ENCODE assay signal across 9 mouse cellular contexts in genomic region chr5:28451053-28451638, GRCm38 (mm10). TPM values are rescaled to one million over a fixed set of nuclear protein-coding genes. Genes with fewer than 3 reads are reported as not detected.
A peak's percentile ranks its signal among the peaks of the same experiment; 100 is the strongest.
DNase-seq lines count a peak whose midpoint lies in the region; ATAC-seq and TF ChIP-seq lines count a peak whose summit lies in the region.
"Had no signal": no experiment of that assay in that cellular context is flagged by ENCODE, and none has a peak within 500 bp of the region (broad histone marks: within the 10 kb centered on the region; RNA-seq: fewer than 3 reads in every experiment).

No protein-coding gene starts in this region.

- H3K9me3 ChIP-seq in forebrain, embryonic 11.5 days (ENCODE audit: control insufficient read depth, low read length), result no peaks in the 10 kb centered on the region
- H3K9me3 ChIP-seq in lung, embryonic 14.5 days (ENCODE audit: low read depth, low read length), result no peaks in the 10 kb centered on the region
- H3K9me3 ChIP-seq: heart, embryonic 13.5 days had no signal

- DNase-seq in ES-CJ7 (ENCODE audit: low read depth, low spot score), result peak; percentile 71
- peak; percentile 39 for DNase-seq in c-Kit-positive CD71-positive TER-119-negative erythroid progenitor cells, embryonic 14.5 days (ENCODE audit: low read depth)
- peak; percentile 92 for DNase-seq in forebrain, embryonic 11.5 days (ENCODE audit: low spot score)
- DNase-seq in heart, postnatal 14 days, result peak; percentile 77 to 88
- DNase-seq in layer of hippocampus, adult 11-12 months (ENCODE audit: low spot score), result peak; percentile 84
- peak; percentile 92 for DNase-seq in lung, embryonic 14.5 days
- DNase-seq in retina, adult 2 months (ENCODE audit: low read depth, low spot score), result peak; percentile 41
- DNase-seq in thymus, postnatal 14 days, result peak; percentile 69

- peak; percentile 76 for ATAC-seq in forebrain, embryonic 11.5 days (replicated peaks; ENCODE audit: low FRiP score)
- ATAC-seq in lung, embryonic 14.5 days (ENCODE audit: insufficient read depth), result peak; percentile 75; the same call in 1 of the 2 replicates

- H3K36me3 ChIP-seq in forebrain, embryonic 11.5 days (ENCODE audit: control insufficient read depth, insufficient read depth, low read length), result no peaks in the 10 kb centered on the region
- no peaks in the 10 kb centered on the region for H3K36me3 ChIP-seq in lung, embryonic 14.5 days (ENCODE audit: insufficient read depth)
- H3K36me3 ChIP-seq: heart, embryonic 13.5 days had no signal

- intact Hi-C loops in heart, postnatal 14 days (cut with DNase I), result loop anchor here (5.0 to 10.0 kb wide), 4 partner anchors 586 to 884 kb away; no protein-coding TSS in a partner anchor

- H3K4me2 ChIP-seq in forebrain, embryonic 11.5 days (ENCODE audit: low read depth, low read length, severe bottlenecking), result no peak overlapping the region
- no peak overlapping the region for H3K4me2 ChIP-seq in lung, embryonic 14.5 days
- H3K4me2 ChIP-seq: heart, embryonic 13.5 days had no signal

- H3K9ac ChIP-seq in forebrain, embryonic 11.5 days (ENCODE audit: low read length), result no peak overlapping the region
- H3K9ac ChIP-seq in lung, embryonic 14.5 days, result no peak overlapping the region
- H3K9ac ChIP-seq: heart, embryonic 13.5 days had no signal

- H3K27ac ChIP-seq in forebrain, embryonic 11.5 days (ENCODE audit: low read depth, low read length), result no peak overlapping the region
- H3K27ac ChIP-seq in lung, embryonic 14.5 days (ENCODE audit: low read depth), result no peak overlapping the region
- H3K27ac ChIP-seq: heart, embryonic 13.5 days had no signal

- 35% methylated on average over 6 of the region's 6 CpGs for WGBS in forebrain, embryonic 11.5 days
- WGBS in lung, embryonic 14.5 days, result 26% methylated on average over 6 of the region's 6 CpGs

- no peak overlapping the region for H3K4me3 ChIP-seq in forebrain, embryonic 11.5 days (ENCODE audit: low read depth, low read length)
- no peak overlapping the region for H3K4me3 ChIP-seq in lung, embryonic 14.5 days (ENCODE audit: low read depth, low read length)
- H3K4me3 ChIP-seq: heart, embryonic 13.5 days had no signal

- H3K27me3 ChIP-seq in forebrain, embryonic 11.5 days (ENCODE audit: control insufficient read depth, insufficient read depth, low read length), result peaks cover 7% of the 10 kb centered on the region
- peaks cover 5% of the 10 kb centered on the region; the same call in 1 of the 2 replicates for H3K27me3 ChIP-seq in lung, embryonic 14.5 days (ENCODE audit: insufficient read depth, low read length)

- H3K4me1 ChIP-seq in forebrain, embryonic 11.5 days (replicated peaks; ENCODE audit: control insufficient read depth, insufficient read depth, low read length), result no peaks in the 10 kb centered on the region
- no peaks in the 10 kb centered on the region for H3K4me1 ChIP-seq in lung, embryonic 14.5 days (ENCODE audit: insufficient read depth)
- H3K4me1 ChIP-seq: heart, embryonic 13.5 days had no signal

- peak; percentile 99 for TF ChIP-seq CTCF in lung, embryonic 14.5 days (IDR thresholded peaks at IDR 0.05; ENCODE audit: low read depth)

RNA-seq across cellular contexts. Expression of gene Shh, which starts 15.9 kb away (rescaled TPM):
- 1.9 and 2.3 TPM in 2 replicates for polyA plus RNA-seq in forebrain, embryonic 11.5 days (2014; fragmentation: Nextera tagmentation; extraction: Ambion mirVana)
- total RNA-seq in heart, postnatal 14 days (2021), result not detected
- 5.9 and 6.3 TPM in 2 replicates for polyA plus RNA-seq in lung, embryonic 14.5 days (2014; fragmentation: Nextera tagmentation; extraction: Ambion mirVana)

Comparison
In these comparisons a context has a peak if more than half of its experiments do, and no peak if none do; other contexts are left out.
1. DNase-seq: peak in every context shown above with its lines; median percentile 92 in forebrain, embryonic 11.5 days; 92 in lung, embryonic 14.5 days; 84 in layer of hippocampus, adult 11-12 months; 82 in heart, postnatal 14 days; 71 in ES-CJ7; 69 in thymus, postnatal 14 days; 41 in retina, adult 2 months; 39 in c-Kit-positive CD71-positive TER-119-negative erythroid progenitor cells, embryonic 14.5 days.